In genomic region chr7:100030996-100031749, GRCm38 (mm10) we compare ENCODE assay signal across 26 mouse cellular contexts. TPM values are rescaled to one million over a fixed set of nuclear protein-coding genes. Genes with fewer than 3 reads are reported as not detected.
"Had no signal": no experiment of that assay in that cellular context is flagged by ENCODE, and none has a peak within 500 bp of the region (broad histone marks: within the 10 kb centered on the region; RNA-seq: fewer than 3 reads in every experiment).

No protein-coding gene starts in this region.

- H3K9ac ChIP-seq: kidney, embryonic 15.5 days; limb, embryonic 13.5 days; liver, embryonic 12.5 days; liver, embryonic 15.5 days; lung, embryonic 15.5 days; midbrain, embryonic 13.5 days; neural tube, embryonic 12.5 days; neural tube, embryonic 15.5 days had no signal

- DNase-seq: kidney, adult 8-10 months; kidney, postnatal 10 days; kidney, postnatal 36 days; layer of hippocampus, postnatal 36 days; liver; lung, adult 18-20 months; lung, postnatal 10 days; lung, postnatal 36 days; right cerebral cortex, adult 18-20 months; right cerebral cortex, postnatal 14 days; right cerebral cortex, postnatal 4 days; thymus, adult 2 months; thymus, postnatal 14 days; thymus, postnatal 4 days had no signal

- ATAC-seq: liver, embryonic 12.5 days; midbrain, embryonic 13.5 days had no signal

- H3K36me3 ChIP-seq: kidney, embryonic 15.5 days; limb, embryonic 10.5 days; limb, embryonic 13.5 days; liver, embryonic 12.5 days; liver, embryonic 15.5 days; lung, embryonic 15.5 days; midbrain, embryonic 10.5 days; midbrain, embryonic 13.5 days; neural tube, embryonic 12.5 days; neural tube, embryonic 15.5 days had no signal

- H3K4me2 ChIP-seq: kidney, embryonic 15.5 days; limb, embryonic 13.5 days; liver, embryonic 12.5 days; liver, embryonic 15.5 days; lung, embryonic 15.5 days; midbrain, embryonic 13.5 days; neural tube, embryonic 12.5 days; neural tube, embryonic 15.5 days had no signal

- H3K27me3 ChIP-seq: kidney, embryonic 15.5 days; limb, embryonic 13.5 days; liver, embryonic 12.5 days; liver, embryonic 15.5 days; lung, embryonic 15.5 days; midbrain, embryonic 13.5 days; neural tube, embryonic 12.5 days; neural tube, embryonic 15.5 days had no signal

- H3K9me3 ChIP-seq: kidney, embryonic 15.5 days; limb, embryonic 10.5 days; limb, embryonic 13.5 days; liver, embryonic 12.5 days; liver, embryonic 15.5 days; lung, embryonic 15.5 days; midbrain, embryonic 10.5 days; midbrain, embryonic 13.5 days; neural tube, embryonic 12.5 days; neural tube, embryonic 15.5 days had no signal

- H3K4me3 ChIP-seq: kidney, embryonic 15.5 days; limb, embryonic 10.5 days; limb, embryonic 13.5 days; liver, embryonic 12.5 days; liver, embryonic 15.5 days; lung, embryonic 15.5 days; megakaryocyte, embryonic 14.5 days; midbrain, embryonic 10.5 days; midbrain, embryonic 13.5 days; neural tube, embryonic 12.5 days; neural tube, embryonic 15.5 days had no signal

- H3K27ac ChIP-seq: kidney, embryonic 15.5 days; limb, embryonic 10.5 days; limb, embryonic 13.5 days; liver, embryonic 12.5 days; liver, embryonic 15.5 days; lung, embryonic 15.5 days; midbrain, embryonic 10.5 days; midbrain, embryonic 13.5 days; neural tube, embryonic 12.5 days; neural tube, embryonic 15.5 days; stomach, postnatal 0 days had no signal

- H3K4me1 ChIP-seq: liver, embryonic 12.5 days; lung, embryonic 15.5 days; midbrain, embryonic 10.5 days; midbrain, embryonic 13.5 days had no signal

RNA-seq across cellular contexts. Expression of gene Chrdl2, which starts 25.2 kb away (rescaled TPM):
- polyA plus RNA-seq: liver, embryonic 15.5 days; lung, embryonic 15.5 days; midbrain, embryonic 13.5 days had no signal
